Mouse (Mus musculus) stomach, embryonic 16.5 days (tissue): Measurements from ENCODE around the gene Syf2. TPM values are rescaled to one million over a fixed set of nuclear protein-coding genes. Genes with fewer than 3 reads are reported as not detected.
A peak's percentile ranks its signal among the peaks of the same experiment; 100 is the strongest.

Experiments
- ATAC-seq: fragments of 200-750 bp; cut with Nextera tagmentation; 2 replicates; pipeline ENCODE4 v1.8.0; 2017; ENCODE audit warnings: moderate number of reproducible peaks, moderate TSS enrichment; ENCODE audit not compliant: insufficient read depth, low FRiP score
- H3K27ac ChIP-seq: fragments of 300-500 bp; sonication (generic); 2 replicates; pipeline ENCODE4 v1.5.1; 2014; ENCODE audit warnings: low read length
- H3K27me3 ChIP-seq: fragments of 300-500 bp; sonication (generic); 2 replicates; pipeline ENCODE4 v1.6.1; 2014; ENCODE audit warnings: low read length, control low read depth, mixed read lengths; ENCODE audit not compliant: control insufficient read depth, insufficient read depth
- H3K36me3 ChIP-seq: fragments of 300-500 bp; sonication (generic); 2 replicates; pipeline ENCODE4 v1.6.1; 2014; ENCODE audit warnings: low read length; ENCODE audit not compliant: control insufficient read depth, insufficient read depth
- H3K4me1 ChIP-seq: fragments of 300-500 bp; sonication (generic); 2 replicates; pipeline ENCODE4 v1.6.1; 2014; ENCODE audit warnings: low read length, control low read depth, mixed read lengths; ENCODE audit not compliant: control insufficient read depth, insufficient read depth
- H3K4me2 ChIP-seq: fragments of 300-500 bp; sonication (generic); 2 replicates; pipeline ENCODE4 v1.6.1; 2014; ENCODE audit warnings: low read depth, low read length, mixed read lengths
- H3K4me3 ChIP-seq: fragments of 300-500 bp; sonication (generic); replicated peaks from 2 replicates; pipeline ENCODE4 v1.5.1; 2014; ENCODE audit warnings: mild to moderate bottlenecking, low read length
- H3K9ac ChIP-seq: fragments of 300-500 bp; sonication (generic); 2 replicates; pipeline ENCODE4 v1.6.1; 2014; ENCODE audit warnings: low read length
- H3K9me3 ChIP-seq: fragments of 300-500 bp; sonication (generic); replicated peaks from 2 replicates; pipeline ENCODE4 v1.6.1; 2016; ENCODE audit warnings: low read length, control low read depth; ENCODE audit not compliant: control insufficient read depth
- WGBS: fragments of 180-500 bp; shearing (Covaris S2); extraction: QIAGEN DNeasy Blood & Tissue Kit; methylation state at CpG from one replicate; pipeline ENCODE4 v1.1.7; 2014; 5-methylcytosine and 5-hydroxymethylcytosine counted together
- polyA plus RNA-seq: library from polyadenylated mRNA; unstranded; fragments of >200 nt; fragmentation: Nextera tagmentation; extraction: Ambion mirVana; gene quantifications from 2 replicates; pipeline ENCODE4 v1.2.1, GENCODE M21; 2015

Syf2 gene
- polyA plus RNA-seq, 1 experiment from 2014 or later = 71.9 TPM

DNA sequence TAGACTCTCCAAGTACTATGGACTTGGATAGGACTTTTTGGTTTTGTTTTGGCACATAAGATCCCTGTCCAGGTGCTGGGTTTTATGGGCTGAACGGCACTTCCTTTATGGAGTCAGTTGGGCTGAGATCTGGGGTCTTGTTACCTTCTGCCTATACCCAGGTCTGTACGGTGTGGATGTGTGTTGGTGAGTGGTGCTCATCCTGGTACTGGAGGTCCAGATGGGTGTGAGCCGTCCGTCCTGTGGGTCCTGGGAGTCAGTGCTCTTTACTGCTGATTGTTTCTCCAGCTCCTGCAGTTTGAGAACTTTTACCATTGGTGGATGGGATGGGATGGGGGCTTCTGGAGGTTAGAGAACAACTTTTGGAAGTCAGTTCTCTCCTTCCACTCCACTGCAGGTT is 9.0 kb upstream of the Syf2 start:
- WGBS = 95% methylated on average over 4 of the region's 4 CpGs
- Histone ChIP-seq H3K27ac (no peak overlapping the region), H3K27me3 (no peaks in the 10 kb centered on the region), H3K36me3 (peaks cover 9% of the 10 kb centered on the region; the same call in 1 of the 2 replicates), H3K4me2 (no peak overlapping the region), H3K4me3 (no peak overlapping the region), H3K9ac (no peak overlapping the region), H3K4me1 (peaks cover 20% of the 10 kb centered on the region), H3K9me3 (no peaks in the 10 kb centered on the region)
- ATAC-seq = no peak

DNA sequence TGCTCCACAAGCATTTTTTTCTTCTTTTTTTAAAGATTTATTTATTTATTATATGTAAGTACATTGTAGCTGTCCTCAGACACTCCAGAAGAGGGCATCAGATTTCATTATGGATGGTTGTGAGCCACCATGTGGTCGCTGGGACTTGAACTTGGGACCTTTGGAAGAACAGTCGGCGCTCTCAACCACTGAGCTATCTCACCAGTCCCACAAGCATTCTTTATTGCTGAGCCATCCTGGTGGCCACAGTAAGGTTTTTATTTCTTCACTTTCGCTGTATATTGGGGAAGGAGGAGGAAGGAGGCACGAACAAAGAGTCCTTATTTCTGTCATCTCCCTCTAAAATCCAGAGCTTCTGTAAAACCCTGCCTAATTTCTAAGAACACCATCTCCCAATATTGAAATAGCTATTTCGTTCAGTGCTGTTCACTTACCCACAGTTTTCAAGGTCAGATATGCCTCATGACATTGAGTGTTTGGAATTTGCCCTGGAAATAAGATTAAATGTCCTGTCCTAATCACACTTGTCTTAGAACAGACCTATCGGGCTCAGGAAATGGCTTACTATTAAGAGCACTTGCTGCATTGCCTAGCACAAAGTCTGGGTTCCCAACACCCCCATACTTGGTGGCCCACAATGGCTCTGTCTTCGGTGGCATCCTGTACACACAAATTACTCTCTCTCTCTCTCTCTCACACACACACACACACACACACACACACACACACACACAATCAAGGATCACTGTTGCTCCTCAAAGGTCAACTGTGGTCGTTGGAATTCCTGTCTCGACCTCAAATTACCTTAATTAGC is 8.4 kb upstream of the Syf2 start:
- peak overlapping the region; percentile 69 for H3K9ac ChIP-seq
- H3K27me3 ChIP-seq = no peaks in the 10 kb centered on the region
- H3K27ac ChIP-seq = peak overlapping the region; percentile 81
- peaks cover 20% of the 10 kb centered on the region for H3K4me1 ChIP-seq
- peak overlapping the region; percentile 100 for H3K4me3 ChIP-seq
- no peak for ATAC-seq
- H3K9me3 ChIP-seq = no peaks in the 10 kb centered on the region
- WGBS = 63% methylated on average over 10 of the region's 10 CpGs
- H3K36me3 ChIP-seq = peaks cover 14% of the 10 kb centered on the region; the same call in 1 of the 2 replicates
- H3K4me2 ChIP-seq = peak overlapping the region; percentile 57

DNA sequence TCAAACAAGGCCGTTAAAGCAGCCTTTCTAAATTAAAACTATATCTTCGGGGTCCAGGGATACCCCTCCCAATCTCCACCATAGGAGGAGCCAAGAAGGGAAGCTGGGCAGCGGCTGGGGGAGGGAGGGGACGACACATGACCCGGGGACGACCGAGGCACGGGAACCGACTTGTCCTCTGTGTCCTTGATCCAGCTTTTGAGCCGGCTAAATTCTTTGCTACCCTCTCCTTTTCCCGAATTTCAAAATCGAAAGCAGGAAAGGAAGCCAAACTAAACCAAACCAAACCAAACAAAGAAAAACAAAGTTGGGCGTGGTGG is 7.8 kb upstream of the Syf2 start:
- H3K9ac ChIP-seq = peak overlapping the region; percentile 69
- no peaks in the 10 kb centered on the region for H3K27me3 ChIP-seq
- H3K9me3 ChIP-seq = no peaks in the 10 kb centered on the region
- peak overlapping the region; percentile 100 for H3K4me3 ChIP-seq
- WGBS = under 1% methylated on average over 13 of the region's 13 CpGs
- peak overlapping the region; percentile 81 for H3K27ac ChIP-seq
- H3K36me3 ChIP-seq = peaks cover 16% of the 10 kb centered on the region; the same call in 1 of the 2 replicates
- peak overlapping the region; percentile 57 for H3K4me2 ChIP-seq
- no peak; the same call in 1 of the 2 replicates for ATAC-seq
- peaks cover 20% of the 10 kb centered on the region for H3K4me1 ChIP-seq

DNA sequence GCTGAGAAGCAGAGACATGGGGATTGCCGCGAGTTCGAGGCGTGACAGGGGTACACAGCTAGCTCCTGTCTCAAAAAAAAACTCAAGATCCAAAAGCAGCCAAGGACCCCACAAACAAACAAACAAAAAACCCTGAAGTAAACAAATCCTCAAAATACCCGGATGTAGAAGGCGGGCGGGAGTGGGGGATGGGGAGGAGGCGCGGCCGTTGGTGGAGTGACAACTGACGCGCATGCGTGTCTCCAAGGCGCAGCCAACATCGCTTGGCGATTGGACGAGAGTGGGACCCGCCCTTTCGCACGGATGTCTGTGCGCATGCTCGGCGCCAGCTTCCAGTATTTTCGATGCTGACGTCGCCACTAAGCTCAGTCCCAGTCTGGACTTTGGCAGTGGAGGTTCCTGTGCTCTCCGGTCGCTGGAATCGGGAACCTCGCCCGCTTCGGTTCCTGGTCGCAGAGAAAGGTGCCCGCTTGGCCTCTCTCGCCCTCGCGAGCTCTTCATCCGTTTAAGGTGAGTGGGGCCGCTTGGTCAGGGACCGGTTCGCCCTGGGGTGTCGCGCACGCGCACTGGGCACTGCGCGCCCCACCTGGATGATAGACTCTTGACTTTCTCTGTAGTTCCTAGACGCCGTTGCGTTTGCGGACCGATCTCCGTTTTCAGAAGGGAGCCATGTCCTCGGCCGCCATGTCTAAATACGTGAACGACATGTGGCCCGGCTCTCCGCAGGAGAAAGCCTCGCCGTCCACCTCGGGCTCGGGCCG is 7.3 kb upstream of the Syf2 start, which contains the start of gene Rsrp1:
Gene Rsrp1, plus strand, starts transcription at position 335 of the 761 bp plus-strand sequence.
- Histone ChIP-seq H3K9ac (peak within 1 kb of the TSS; percentile 99), H3K4me2 (peak within 1 kb of the TSS; percentile 93), H3K27ac (peak within 1 kb of the TSS; percentile 97), H3K36me3 (peaks cover 16% of the 10 kb centered on the region; the same call in 1 of the 2 replicates), H3K4me1 (peaks cover 20% of the 10 kb centered on the region), H3K27me3 (no peaks in the 10 kb centered on the region), H3K9me3 (no peaks in the 10 kb centered on the region), H3K4me3 (peak within 1 kb of the TSS; percentile 100)
- peak; percentile 95 for ATAC-seq
- WGBS = under 1% methylated on average over 64 of the region's 64 CpGs

DNA sequence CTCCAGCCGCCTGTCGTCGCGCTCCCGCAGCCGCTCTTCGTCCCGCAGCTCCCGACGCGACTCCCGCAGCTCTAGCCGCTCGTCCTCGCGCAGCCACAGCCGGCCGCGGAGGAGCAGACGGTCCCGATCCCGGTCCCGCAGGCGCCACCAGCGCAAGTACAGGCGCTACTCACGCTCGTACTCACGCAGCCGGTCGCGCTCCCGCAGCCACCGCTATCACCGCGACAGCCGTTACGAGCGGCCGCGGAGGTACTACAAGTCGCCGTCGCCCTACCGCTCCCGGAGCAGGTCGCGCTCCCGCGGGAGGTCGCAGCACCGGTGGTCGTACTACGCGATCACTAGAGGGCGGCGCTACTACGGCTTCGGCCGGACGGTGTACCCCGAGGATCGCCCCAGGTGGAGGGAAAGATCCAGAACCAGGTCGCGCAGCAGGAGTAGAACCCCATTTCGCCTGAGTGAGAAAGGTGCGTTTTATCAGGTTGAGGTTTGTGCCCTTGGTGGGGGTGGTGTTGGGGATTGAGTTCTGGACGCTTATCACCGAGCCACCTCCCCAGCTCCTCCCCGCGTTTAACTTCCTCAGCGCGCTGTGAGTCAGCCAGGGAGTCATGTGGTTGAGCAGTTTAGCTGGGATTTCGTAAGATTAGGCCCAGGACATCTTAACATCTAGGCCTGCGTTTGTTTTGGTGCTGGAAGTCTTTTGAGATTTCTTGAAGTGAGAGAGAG is 6.5 kb upstream of the Syf2 start:
- peaks cover 16% of the 10 kb centered on the region; the same call in 1 of the 2 replicates for H3K36me3 ChIP-seq
- peak overlapping the region; percentile 100 for H3K4me3 ChIP-seq
- H3K27ac ChIP-seq = peak overlapping the region; percentile 97
- peak overlapping the region; percentile 93 for H3K4me2 ChIP-seq
- peak overlapping the region; percentile 99 for H3K9ac ChIP-seq
- no peaks in the 10 kb centered on the region for H3K27me3 ChIP-seq
- peaks cover 20% of the 10 kb centered on the region for H3K4me1 ChIP-seq
- under 1% methylated on average over 75 of the region's 75 CpGs for WGBS
- no peaks in the 10 kb centered on the region for H3K9me3 ChIP-seq
- ATAC-seq = peak; percentile 66

DNA sequence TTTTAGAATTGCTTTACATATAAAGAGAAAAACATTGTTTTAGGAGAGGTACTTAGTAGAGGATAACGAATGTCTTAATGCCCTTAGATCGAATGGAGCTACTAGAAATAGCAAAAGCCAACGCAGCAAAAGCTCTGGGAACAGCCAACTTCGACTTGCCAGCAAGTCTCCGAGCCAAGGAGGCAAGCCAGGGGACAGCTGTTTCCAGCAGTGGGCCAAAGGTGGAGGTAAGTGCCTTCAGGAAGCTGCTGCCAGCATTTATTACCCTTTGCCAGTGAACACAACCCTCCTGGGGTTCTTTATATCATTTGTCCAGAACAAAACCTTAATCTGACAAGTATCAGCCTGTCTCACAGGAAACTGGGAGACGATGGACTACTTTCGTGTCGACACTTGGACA is 5.5 kb upstream of the Syf2 start:
- peak overlapping the region; percentile 59 for H3K9ac ChIP-seq
- no peaks in the 10 kb centered on the region for H3K9me3 ChIP-seq
- no peak overlapping the region for H3K27ac ChIP-seq
- WGBS = 48% methylated on average over 8 of the region's 8 CpGs
- ATAC-seq = no peak
- peaks cover 20% of the 10 kb centered on the region for H3K4me1 ChIP-seq
- H3K27me3 ChIP-seq = no peaks in the 10 kb centered on the region
- peak overlapping the region; percentile 42 for H3K4me3 ChIP-seq
- H3K36me3 ChIP-seq = peaks cover 16% of the 10 kb centered on the region; the same call in 1 of the 2 replicates
- peak overlapping the region; percentile 93 for H3K4me2 ChIP-seq

DNA sequence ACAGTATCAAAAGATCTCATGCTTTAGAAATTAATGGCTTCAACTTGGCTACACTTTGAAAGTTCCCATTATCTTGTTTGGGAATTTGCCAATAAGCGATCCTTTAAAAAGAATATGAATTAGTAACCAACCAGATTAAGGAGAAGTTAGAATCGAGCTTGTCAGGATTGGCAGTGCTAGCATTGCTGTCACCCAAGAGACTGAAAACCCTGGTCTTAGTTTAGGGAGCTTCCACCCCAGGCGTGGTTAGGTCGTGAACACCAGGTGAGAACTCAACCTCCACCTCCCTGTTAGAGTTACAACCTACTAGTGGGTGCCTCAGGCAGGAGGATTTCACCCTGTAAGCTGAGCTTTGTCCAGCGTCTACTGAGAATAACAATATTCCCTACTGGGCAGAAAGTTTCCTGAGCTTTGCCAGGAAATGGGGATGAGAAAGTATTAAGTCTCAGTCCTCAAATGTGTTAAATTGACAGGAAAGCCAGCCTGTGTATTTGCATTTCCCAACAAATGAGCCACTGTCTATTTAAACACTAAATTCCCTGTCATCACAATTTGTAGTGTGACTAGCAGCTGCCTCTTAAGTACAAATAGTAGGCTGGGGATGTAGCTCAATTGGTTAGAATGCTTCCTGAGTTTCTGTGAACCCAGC is 2.8 kb upstream of the Syf2 start:
- Histone ChIP-seq H3K9me3 (no peaks in the 10 kb centered on the region), H3K4me2 (no peak overlapping the region), H3K36me3 (peaks cover 16% of the 10 kb centered on the region; the same call in 1 of the 2 replicates), H3K4me1 (peaks cover 18% of the 10 kb centered on the region), H3K27me3 (no peaks in the 10 kb centered on the region), H3K4me3 (no peak overlapping the region), H3K27ac (no peak overlapping the region), H3K9ac (no peak overlapping the region)
- ATAC-seq = no peak
- 62% methylated on average over 5 of the region's 5 CpGs for whole genome bisulfite sequencing

DNA sequence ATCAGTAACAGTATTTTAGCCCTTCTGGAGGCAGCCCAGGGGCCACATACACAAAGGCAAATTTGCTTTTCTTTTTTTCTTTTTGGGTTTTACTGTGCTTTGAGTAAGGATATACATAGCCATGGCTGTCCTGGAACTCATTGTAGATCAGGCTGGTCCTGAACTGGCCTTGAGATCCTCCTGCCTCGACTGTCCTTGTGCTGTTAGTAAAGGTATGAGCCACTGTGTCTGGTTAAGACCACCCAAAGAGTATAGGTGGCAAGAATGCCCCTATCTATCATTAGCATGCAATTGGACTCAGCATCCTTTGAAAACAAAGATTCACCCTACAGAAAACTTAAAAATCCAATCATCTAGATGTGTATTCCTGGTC is 2.2 kb upstream of the Syf2 start:
- Histone ChIP-seq H3K9ac (no peak overlapping the region), H3K27ac (no peak overlapping the region), H3K4me3 (no peak overlapping the region), H3K9me3 (no peaks in the 10 kb centered on the region), H3K36me3 (peaks cover 16% of the 10 kb centered on the region; the same call in 1 of the 2 replicates), H3K4me2 (no peak overlapping the region), H3K4me1 (peaks cover 18% of the 10 kb centered on the region), H3K27me3 (no peaks in the 10 kb centered on the region)
- 70% methylated on average over 1 of the region's 1 CpGs for WGBS
- ATAC-seq = no peak
